Mouse (Mus musculus) hindbrain, embryonic 10.5 days (tissue): ENCODE results near the gene Ccnk. TPM values are rescaled to one million over a fixed set of nuclear protein-coding genes. Genes with fewer than 3 reads are reported as not detected.

Source experiments
- DNase-seq: peaks from one replicate; pipeline ENCODE4 v3.0.0-alpha.2; 2017; ENCODE audit warnings: low spot score
- H3K27ac ChIP-seq: fragments of 300-500 bp; sonication (generic); 2 replicates; pipeline ENCODE4 v1.5.1; 2016; ENCODE audit warnings: mild to moderate bottlenecking, moderate library complexity
- H3K27me3 ChIP-seq: fragments of 300-500 bp; sonication (generic); 2 replicates; pipeline ENCODE4 v1.6.1; 2016; ENCODE audit warnings: mild to moderate bottlenecking; ENCODE audit not compliant: poor library complexity, insufficient read depth, severe bottlenecking
- H3K36me3 ChIP-seq: fragments of 300-500 bp; sonication (generic); 2 replicates; pipeline ENCODE4 v1.6.1; 2016; ENCODE audit warnings: mild to moderate bottlenecking, moderate library complexity
- H3K4me1 ChIP-seq: fragments of 300-500 bp; sonication (generic); replicated peaks from 2 replicates; pipeline ENCODE4 v1.6.1; 2016; ENCODE audit warnings: mild to moderate bottlenecking
- H3K4me3 ChIP-seq: fragments of 300-500 bp; sonication (generic); 2 replicates; pipeline ENCODE4 v1.5.1; 2016; ENCODE audit warnings: mild to moderate bottlenecking, moderate library complexity
- H3K9me3 ChIP-seq: fragments of 300-500 bp; sonication (generic); 2 replicates; pipeline ENCODE4 v1.6.1; 2016; ENCODE audit warnings: mild to moderate bottlenecking, moderate library complexity
- WGBS: fragments of 180-500 bp; shearing (Covaris S2); methylation state at CpG from one replicate; pipeline ENCODE4 v1.1.7; 2016; 5-methylcytosine and 5-hydroxymethylcytosine counted together
- polyA plus RNA-seq: library from polyadenylated mRNA; unstranded; fragments of >200 nt; fragmentation: Nextera tagmentation; extraction: Ambion mirVana; gene quantifications from 2 replicates; pipeline ENCODE4 v1.2.1, GENCODE M21; 2016

Ccnk gene
- polyA plus RNA-seq, 1 experiment from 2014 or later: 2.9 TPM

DNA sequence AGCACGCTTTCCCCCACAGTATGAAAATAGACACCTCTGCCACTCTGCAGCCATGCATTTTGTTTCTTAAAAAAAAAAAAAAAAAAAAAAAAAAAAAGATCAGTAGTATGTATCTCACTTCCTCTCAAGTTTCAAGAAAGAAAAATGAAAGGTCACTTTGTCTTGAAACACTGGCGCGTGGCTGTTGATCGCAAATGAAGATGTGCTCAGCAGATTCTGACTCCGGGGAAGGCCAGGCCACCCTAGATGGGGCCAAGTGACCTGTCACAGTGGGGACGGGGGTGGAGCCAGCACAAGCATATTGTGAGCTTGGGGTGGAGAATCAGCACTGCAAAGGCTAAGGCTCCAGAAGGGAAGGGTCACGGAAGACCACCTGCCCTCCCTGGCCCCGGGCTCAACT, 24.5 kb downstream of the Ccnk start:
- H3K4me1 ChIP-seq: peaks cover 38% of the 10 kb centered on the region
- no peak overlapping the region for H3K4me3 ChIP-seq
- H3K9me3 ChIP-seq: no peaks in the 10 kb centered on the region
- peaks cover 91% of the 10 kb centered on the region for H3K36me3 ChIP-seq
- peak; percentile 43 for DNase-seq
- H3K27ac ChIP-seq: 0 out of 2 replicates have a peak overlapping the region, but pooled peaks have one; percentile 50
- H3K27me3 ChIP-seq: no peaks in the 10 kb centered on the region
- WGBS: 57% methylated on average over 8 of the region's 8 CpGs

DNA sequence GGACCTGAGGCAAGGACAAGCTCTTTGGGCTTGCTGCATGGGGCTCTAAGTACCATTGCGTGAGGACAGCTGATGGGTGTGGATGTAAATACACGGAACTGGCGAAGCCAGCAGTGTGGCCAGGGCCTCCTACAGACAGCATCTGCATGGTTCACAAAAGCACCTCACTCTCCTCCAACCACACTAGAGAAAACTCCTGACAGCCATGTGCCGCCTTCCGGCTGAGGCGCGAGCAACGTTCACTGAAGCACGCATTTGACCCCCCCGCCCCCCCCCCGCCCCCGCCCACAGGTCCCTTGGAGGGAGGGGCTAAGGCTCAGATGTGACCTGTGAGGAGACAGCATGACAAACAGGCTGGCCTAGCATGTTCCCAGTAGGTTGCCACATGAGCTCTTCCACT, 25.6 kb downstream of the Ccnk start:
- peaks cover 80% of the 10 kb centered on the region for H3K36me3 ChIP-seq
- WGBS: 63% methylated on average over 12 of the region's 12 CpGs
- H3K9me3 ChIP-seq: no peaks in the 10 kb centered on the region
- no peaks in the 10 kb centered on the region for H3K27me3 ChIP-seq
- no peak overlapping the region for H3K4me3 ChIP-seq
- peak overlapping the region; percentile 53; the same call in 1 of the 2 replicates for H3K27ac ChIP-seq
- peak; percentile 6 for DNase-seq
- peaks cover 49% of the 10 kb centered on the region for H3K4me1 ChIP-seq

DNA sequence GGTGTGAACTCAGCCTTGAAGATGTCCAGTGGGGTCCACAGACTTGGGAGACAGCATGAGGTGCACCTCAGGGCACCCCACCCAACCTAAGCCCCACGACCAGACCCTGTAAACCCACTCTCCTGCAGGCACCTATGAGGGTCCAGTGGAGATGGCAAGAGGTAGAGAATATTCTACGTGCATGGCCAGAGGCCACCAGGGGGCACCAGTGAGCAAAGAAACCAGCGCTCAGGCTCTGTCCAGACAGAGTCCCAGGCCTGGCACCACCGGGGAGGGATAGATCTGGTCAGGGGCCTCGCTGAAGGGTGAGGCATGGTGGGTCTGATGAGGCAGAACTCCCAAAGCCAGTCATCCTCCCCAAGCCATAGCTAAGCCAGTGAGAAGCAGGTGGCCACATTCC, 27.3 kb downstream of the Ccnk start:
- H3K4me1 ChIP-seq: peaks cover 64% of the 10 kb centered on the region
- no peaks in the 10 kb centered on the region for H3K27me3 ChIP-seq
- peaks cover 76% of the 10 kb centered on the region for H3K36me3 ChIP-seq
- peak; percentile 87 for DNase-seq
- H3K27ac ChIP-seq: peak overlapping the region; percentile 62
- 17% methylated on average over 5 of the region's 5 CpGs for WGBS
- H3K4me3 ChIP-seq: no peak overlapping the region
- H3K9me3 ChIP-seq: no peaks in the 10 kb centered on the region

DNA sequence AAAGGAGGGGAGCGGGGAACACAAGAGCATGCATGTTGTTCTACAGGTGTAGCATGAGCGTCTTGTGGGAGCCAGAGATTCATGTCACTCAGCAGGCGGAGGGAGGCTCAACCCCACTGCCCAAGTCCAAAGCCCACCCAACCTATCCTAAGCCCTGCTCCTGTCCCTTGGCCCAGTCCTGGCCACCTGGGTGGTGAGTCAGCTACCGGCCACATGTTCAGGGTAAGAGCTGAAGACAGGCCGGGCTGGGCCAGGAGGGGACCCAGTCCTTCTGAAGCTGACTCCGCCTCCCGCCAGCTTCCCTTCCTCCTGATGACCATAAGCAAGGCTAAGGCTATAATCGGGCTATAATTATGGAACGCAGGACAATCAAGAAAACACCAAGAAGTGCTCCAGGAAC, 28.8 kb downstream of the Ccnk start:
- no peak for DNase-seq
- H3K4me3 ChIP-seq: no peak overlapping the region
- H3K27me3 ChIP-seq: no peaks in the 10 kb centered on the region
- H3K27ac ChIP-seq: no peak overlapping the region
- H3K9me3 ChIP-seq: no peaks in the 10 kb centered on the region
- H3K36me3 ChIP-seq: peaks cover 62% of the 10 kb centered on the region
- H3K4me1 ChIP-seq: peaks cover 77% of the 10 kb centered on the region
- WGBS: 89% methylated on average over 9 of the region's 9 CpGs

DNA sequence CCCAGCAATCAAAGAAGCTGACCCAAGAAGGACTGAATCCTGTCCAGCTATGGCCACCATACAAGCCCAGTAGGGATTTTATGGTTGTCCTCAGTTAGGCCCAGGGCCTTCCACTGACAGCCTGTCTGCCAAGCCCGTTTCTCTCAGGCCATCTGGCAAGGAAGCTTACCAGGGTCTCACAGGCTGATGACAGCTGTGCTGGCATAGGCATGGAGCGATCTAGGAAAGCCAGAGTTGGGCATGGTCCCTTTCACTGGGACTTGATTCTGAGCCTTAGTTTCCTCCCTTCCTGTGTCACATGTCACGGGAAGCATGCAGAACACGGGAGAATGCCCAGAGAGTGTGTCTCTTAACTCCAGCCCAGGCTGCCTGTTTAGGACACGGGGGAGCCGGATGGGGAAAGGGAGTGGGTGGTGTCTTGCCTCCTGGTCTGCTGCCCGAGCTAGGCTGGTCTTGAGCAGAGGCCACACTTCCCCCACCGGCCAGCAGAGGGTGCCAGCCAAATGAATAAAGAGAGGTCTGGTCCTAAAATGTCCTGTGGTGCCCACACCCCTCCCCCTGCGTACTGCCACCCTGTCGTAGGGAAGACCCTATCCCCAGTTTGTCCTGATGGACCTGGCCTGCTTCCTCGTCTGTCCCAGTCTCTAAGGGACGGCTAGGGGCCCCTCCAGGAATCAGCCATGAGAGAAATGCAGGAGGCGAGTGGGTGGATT, 29.5 kb downstream of the Ccnk start:
- Histone ChIP-seq H3K27ac (no peak overlapping the region), H3K4me3 (no peak overlapping the region), H3K36me3 (peaks cover 55% of the 10 kb centered on the region), H3K9me3 (no peaks in the 10 kb centered on the region), H3K27me3 (no peaks in the 10 kb centered on the region), H3K4me1 (peaks cover 77% of the 10 kb centered on the region)
- peak; percentile 79 for DNase-seq
- WGBS: 37% methylated on average over 13 of the region's 13 CpGs

DNA sequence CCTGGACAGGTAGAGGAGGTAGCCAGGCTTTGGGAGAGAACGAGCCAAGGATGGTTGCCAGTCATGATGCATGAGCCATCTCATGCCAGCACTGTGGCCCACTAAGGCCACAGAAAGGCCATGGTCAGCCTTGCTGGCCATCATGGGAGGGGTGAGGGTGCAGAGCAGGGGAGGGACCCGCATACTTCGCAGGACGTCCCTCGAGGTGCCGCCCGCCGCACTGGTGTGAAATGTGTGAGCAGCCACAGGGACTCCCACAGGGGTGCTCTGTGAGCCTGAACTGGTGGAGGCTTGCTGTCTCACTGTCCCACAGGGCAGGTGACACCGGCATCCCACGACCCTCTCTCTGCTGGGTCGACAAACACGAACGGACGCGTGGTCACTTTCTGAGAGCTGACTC, 31.2 kb downstream of the Ccnk start:
- 94% methylated on average over 15 of the region's 15 CpGs for WGBS
- no peak overlapping the region for H3K4me3 ChIP-seq
- no peak for DNase-seq
- H3K9me3 ChIP-seq: no peaks in the 10 kb centered on the region
- peaks cover 38% of the 10 kb centered on the region for H3K36me3 ChIP-seq
- no peaks in the 10 kb centered on the region for H3K27me3 ChIP-seq
- H3K4me1 ChIP-seq: peaks cover 77% of the 10 kb centered on the region
- H3K27ac ChIP-seq: no peak overlapping the region; the same call in 1 of the 2 replicates

DNA sequence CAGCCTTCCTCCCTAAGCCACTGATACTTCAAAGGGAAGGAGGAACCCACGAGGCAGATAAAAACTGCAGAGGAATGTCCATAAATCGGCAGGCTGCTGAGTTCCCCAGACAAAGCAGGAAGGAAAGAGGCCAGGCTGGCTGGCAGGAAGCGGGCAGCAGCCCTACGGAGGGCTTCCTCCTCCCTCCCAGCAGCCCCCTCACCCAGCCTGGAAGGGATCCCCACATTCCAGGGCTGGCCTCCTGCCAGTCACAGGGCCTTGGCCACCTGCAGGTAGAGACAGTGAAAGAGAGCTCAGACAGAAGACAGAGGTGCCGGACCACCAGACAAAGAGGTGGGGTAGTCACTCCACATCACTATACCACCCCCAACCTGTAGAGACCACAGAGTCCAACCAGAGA, 32.7 kb downstream of the Ccnk start:
- Histone ChIP-seq H3K4me3 (no peak overlapping the region), H3K36me3 (peaks cover 23% of the 10 kb centered on the region), H3K27me3 (no peaks in the 10 kb centered on the region), H3K4me1 (peaks cover 81% of the 10 kb centered on the region), H3K27ac (peak overlapping the region; percentile 72), H3K9me3 (no peaks in the 10 kb centered on the region)
- WGBS: 76% methylated on average over 5 of the region's 5 CpGs
- no peak for DNase-seq

DNA sequence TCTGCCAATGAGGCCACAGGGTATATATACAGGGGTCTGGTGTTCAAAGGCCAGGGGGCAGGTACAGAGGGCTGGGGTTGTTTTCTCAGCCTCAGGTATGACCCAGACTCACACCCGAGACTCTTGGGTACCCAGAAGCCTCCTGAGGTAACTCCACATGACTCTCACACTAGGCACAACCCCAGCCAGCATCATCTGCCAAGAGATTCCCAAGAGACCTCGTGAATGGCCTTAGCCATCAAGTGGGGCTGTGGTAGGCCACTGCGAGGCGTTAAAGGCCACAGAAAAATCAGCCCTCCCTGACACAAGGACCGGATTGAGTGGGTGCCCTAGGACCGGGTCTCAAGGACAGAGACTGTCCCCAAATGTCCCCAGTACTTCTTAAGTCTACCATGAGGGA, 33.1 kb downstream of the Ccnk start:
- 92% methylated on average over 6 of the region's 6 CpGs for WGBS
- Histone ChIP-seq H3K4me3 (no peak overlapping the region), H3K27ac (peak overlapping the region; percentile 72), H3K4me1 (peaks cover 83% of the 10 kb centered on the region), H3K27me3 (no peaks in the 10 kb centered on the region), H3K36me3 (peaks cover 19% of the 10 kb centered on the region), H3K9me3 (no peaks in the 10 kb centered on the region)
- no peak for DNase-seq

GRCm38 (mm10) chr12:108213090-108214041, 34.0 kb downstream of the Ccnk start:
- H3K4me1 ChIP-seq: peaks cover 90% of the 10 kb centered on the region

DNA sequence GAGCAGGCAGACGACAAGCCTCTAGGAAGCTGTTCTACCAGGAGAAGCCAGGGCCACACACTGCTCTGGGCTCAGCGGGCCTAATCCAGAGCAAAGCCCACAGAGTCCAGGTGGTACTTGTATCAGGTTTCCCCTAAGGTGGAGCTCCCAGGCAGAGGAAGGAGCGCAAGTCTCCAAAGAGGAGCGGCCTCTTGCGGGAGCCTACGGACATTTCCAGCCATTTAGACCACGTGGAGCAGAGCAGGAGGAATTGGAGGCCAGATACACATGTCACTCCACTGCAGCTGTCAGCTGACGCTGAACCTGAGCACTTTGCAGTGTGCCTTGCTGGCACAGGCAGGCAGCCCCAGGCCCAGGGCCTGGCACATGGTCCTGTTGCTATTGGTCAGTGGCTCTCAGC, 35.7 kb downstream of the Ccnk start:
- WGBS: 54% methylated on average over 8 of the region's 8 CpGs
- H3K4me3 ChIP-seq: no peak overlapping the region
- no peak for DNase-seq
- H3K27me3 ChIP-seq: no peaks in the 10 kb centered on the region
- H3K9me3 ChIP-seq: no peaks in the 10 kb centered on the region
- H3K36me3 ChIP-seq: peaks cover 20% of the 10 kb centered on the region
- H3K4me1 ChIP-seq: peaks cover 92% of the 10 kb centered on the region
- peak overlapping the region; percentile 72 for H3K27ac ChIP-seq

More at GRCm38 (mm10) chr12:108213090-108214041, 34.0 kb downstream of the Ccnk start:
- H3K36me3 ChIP-seq: peaks cover 14% of the 10 kb centered on the region; the same call in 1 of the 2 replicates
- no peaks in the 10 kb centered on the region for H3K27me3 ChIP-seq
- H3K4me3 ChIP-seq: no peak overlapping the region
- H3K27ac ChIP-seq: peak overlapping the region; percentile 72
- no peaks in the 10 kb centered on the region for H3K9me3 ChIP-seq
- DNase-seq: no peak
- WGBS: 52% methylated on average over 18 of the region's 18 CpGs

- DNase-seq: no peak
- peak overlapping the region; percentile 84 for H3K27ac ChIP-seq
- WGBS: 69% methylated on average over 11 of the region's 11 CpGs
Measured at GRCm38 (mm10) chr12:108216611-108217370, 37.4 kb downstream of the Ccnk start.

GRCm38 (mm10) chr12:108217572-108217971, 38.2 kb downstream of the Ccnk start:
- 71% methylated on average over 5 of the region's 5 CpGs for WGBS
- no peaks in the 10 kb centered on the region for H3K9me3 ChIP-seq
- H3K36me3 ChIP-seq: peaks cover 10% of the 10 kb centered on the region
- no peak for DNase-seq
- H3K27ac ChIP-seq: peak overlapping the region; percentile 84
- H3K4me3 ChIP-seq: no peak overlapping the region
- no peaks in the 10 kb centered on the region for H3K27me3 ChIP-seq
- H3K4me1 ChIP-seq: peaks cover 94% of the 10 kb centered on the region

More at GRCm38 (mm10) chr12:108216611-108217370, 37.4 kb downstream of the Ccnk start:
- Histone ChIP-seq H3K36me3 (peaks cover 10% of the 10 kb centered on the region), H3K27me3 (no peaks in the 10 kb centered on the region), H3K4me3 (no peak overlapping the region), H3K4me1 (peaks cover 94% of the 10 kb centered on the region), H3K9me3 (no peaks in the 10 kb centered on the region)
